Mouse (Mus musculus) intestine, embryonic 14.5 days (tissue): ENCODE results near the gene Actg2. TPM values are rescaled to one million over a fixed set of nuclear protein-coding genes. Genes with fewer than 3 reads are reported as not detected.

Experiments
- ATAC-seq: fragments of 200-750 bp; cut with Nextera tagmentation; replicated peaks from 2 replicates; pipeline ENCODE4 v1.8.0; 2017; ENCODE audit warnings: low read depth, moderate number of reproducible peaks, moderate TSS enrichment, moderate library complexity; ENCODE audit not compliant: low FRiP score, low TSS enrichment
- DNase-seq: peaks from one replicate; pipeline ENCODE4 v3.0.0-alpha.2; 2018; ENCODE audit warnings: low spot score
- H3K27ac ChIP-seq: fragments of 300-500 bp; sonication (generic); 2 replicates; pipeline ENCODE4 v1.5.1; 2014; ENCODE audit warnings: low read depth, mild to moderate bottlenecking, control low read depth
- H3K27me3 ChIP-seq: fragments of 300-500 bp; sonication (generic); replicated peaks from 2 replicates; pipeline ENCODE4 v1.6.1; 2014; ENCODE audit warnings: low read length, control low read depth; ENCODE audit not compliant: control insufficient read depth, insufficient read depth
- H3K36me3 ChIP-seq: fragments of 300-500 bp; sonication (generic); 2 replicates; pipeline ENCODE4 v1.6.1; 2014; ENCODE audit warnings: low read length, control low read depth; ENCODE audit not compliant: control insufficient read depth, insufficient read depth
- H3K4me1 ChIP-seq: fragments of 300-500 bp; sonication (generic); replicated peaks from 2 replicates; pipeline ENCODE4 v1.6.1; 2014; ENCODE audit warnings: low read length, control low read depth, mixed read lengths; ENCODE audit not compliant: control insufficient read depth, insufficient read depth
- H3K4me2 ChIP-seq: fragments of 300-500 bp; sonication (generic); 2 replicates; pipeline ENCODE4 v1.6.1; 2014; ENCODE audit warnings: low read length
- H3K4me3 ChIP-seq: fragments of 300-500 bp; sonication (generic); 2 replicates; pipeline ENCODE4 v1.5.1; 2014; ENCODE audit warnings: low read depth, low read length, control low read depth, mixed read lengths
- H3K9ac ChIP-seq: fragments of 300-500 bp; sonication (generic); 2 replicates; pipeline ENCODE4 v1.6.1; 2014; ENCODE audit warnings: mild to moderate bottlenecking, low read length
- H3K9me3 ChIP-seq: fragments of 300-500 bp; sonication (generic); 2 replicates; pipeline ENCODE4 v1.6.1; 2016; ENCODE audit warnings: low read length, control low read depth; ENCODE audit not compliant: control insufficient read depth
- WGBS: fragments of 180-500 bp; shearing (Covaris S2); extraction: QIAGEN DNeasy Blood & Tissue Kit; methylation state at CpG from one replicate; pipeline ENCODE4 v1.1.7; 2014; 5-methylcytosine and 5-hydroxymethylcytosine counted together
- polyA plus RNA-seq: library from polyadenylated mRNA; unstranded; fragments of >200 nt; fragmentation: Nextera tagmentation; extraction: Ambion mirVana; gene quantifications from 2 replicates; pipeline ENCODE4 v1.2.1, GENCODE M21; 2014

The Actg2 gene
- polyA plus RNA-seq, 1 experiment from 2014 or later, result 1,357 TPM

- ATAC-seq, result no peak
- no peaks in the 10 kb centered on the region for H3K4me1 ChIP-seq
- 91% methylated on average over 9 of the region's 9 CpGs for WGBS
- peaks cover 36% of the 10 kb centered on the region for H3K36me3 ChIP-seq
- no peaks in the 10 kb centered on the region for H3K9me3 ChIP-seq
- no peak overlapping the region for H3K4me3 ChIP-seq
- H3K27me3 ChIP-seq, result no peaks in the 10 kb centered on the region
- no peak for DNase-seq
- H3K9ac ChIP-seq, result no peak overlapping the region
- H3K27ac ChIP-seq, result no peak overlapping the region
- no peak overlapping the region for H3K4me2 ChIP-seq
These were observed 39.9 kb downstream of the Actg2 start for GRCm38 (mm10) chr6:83496009-83496752.

GRCm38 (mm10) chr6:83490622-83491021 lies 45.4 kb downstream of the Actg2 start:
- ATAC-seq, result no peak
- no peak for DNase-seq
- H3K36me3 ChIP-seq, result peaks cover 70% of the 10 kb centered on the region
- H3K4me1 ChIP-seq, result no peaks in the 10 kb centered on the region
- no peak overlapping the region for H3K4me2 ChIP-seq
- no peak overlapping the region for H3K4me3 ChIP-seq
- no peak overlapping the region for H3K9ac ChIP-seq
- H3K27ac ChIP-seq, result no peak overlapping the region
- no peaks in the 10 kb centered on the region for H3K27me3 ChIP-seq
- no peaks in the 10 kb centered on the region for H3K9me3 ChIP-seq
- WGBS, result 56% methylated on average over 4 of the region's 4 CpGs

GRCm38 (mm10) chr6:83488200-83488599 lies 47.9 kb downstream of the Actg2 start:
- Histone ChIP-seq H3K4me3 (no peak overlapping the region), H3K9me3 (no peaks in the 10 kb centered on the region), H3K36me3 (peaks cover 68% of the 10 kb centered on the region), H3K4me2 (no peak overlapping the region), H3K4me1 (no peaks in the 10 kb centered on the region), H3K9ac (no peak overlapping the region), H3K27me3 (no peaks in the 10 kb centered on the region), H3K27ac (no peak overlapping the region)
- WGBS, result 92% methylated on average over 5 of the region's 5 CpGs
- no peak for ATAC-seq
- DNase-seq, result no peak

GRCm38 (mm10) chr6:83487298-83487697 lies 48.8 kb downstream of the Actg2 start:
- Histone ChIP-seq H3K4me2 (no peak overlapping the region), H3K36me3 (peaks cover 67% of the 10 kb centered on the region), H3K27me3 (no peaks in the 10 kb centered on the region), H3K4me3 (no peak overlapping the region), H3K27ac (no peak overlapping the region), H3K9me3 (no peaks in the 10 kb centered on the region), H3K4me1 (no peaks in the 10 kb centered on the region), H3K9ac (no peak overlapping the region)
- ATAC-seq (no peak), DNase-seq (no peak)
- 88% methylated on average over 4 of the region's 4 CpGs for WGBS

- Histone ChIP-seq H3K27ac (no peak overlapping the region), H3K9me3 (no peaks in the 10 kb centered on the region), H3K4me3 (no peak overlapping the region), H3K36me3 (peaks cover 76% of the 10 kb centered on the region), H3K4me1 (no peaks in the 10 kb centered on the region), H3K27me3 (no peaks in the 10 kb centered on the region), H3K9ac (no peak overlapping the region), H3K4me2 (no peak overlapping the region)
- ATAC-seq (no peak), DNase-seq (no peak)
- WGBS, result 71% methylated on average over 4 of the region's 4 CpGs
These were observed 50.2 kb downstream of the Actg2 start for GRCm38 (mm10) chr6:83485854-83486253.

GRCm38 (mm10) chr6:83483776-83484175 lies 52.3 kb downstream of the Actg2 start:
- H3K4me3 ChIP-seq, result no peak overlapping the region
- H3K4me1 ChIP-seq, result no peaks in the 10 kb centered on the region
- WGBS, result 90% methylated on average over 7 of the region's 7 CpGs
- no peak for ATAC-seq
- H3K27ac ChIP-seq, result no peak overlapping the region
- peaks cover 76% of the 10 kb centered on the region for H3K36me3 ChIP-seq
- H3K9ac ChIP-seq, result no peak overlapping the region
- DNase-seq, result no peak
- no peaks in the 10 kb centered on the region for H3K27me3 ChIP-seq
- H3K4me2 ChIP-seq, result no peak overlapping the region
- no peaks in the 10 kb centered on the region for H3K9me3 ChIP-seq

- Histone ChIP-seq H3K36me3 (peaks cover 69% of the 10 kb centered on the region), H3K27ac (no peak overlapping the region), H3K4me2 (no peak overlapping the region), H3K4me3 (no peak overlapping the region), H3K27me3 (no peaks in the 10 kb centered on the region), H3K4me1 (no peaks in the 10 kb centered on the region), H3K9ac (no peak overlapping the region), H3K9me3 (no peaks in the 10 kb centered on the region)
- ATAC-seq (no peak), DNase-seq (no peak)
- WGBS, result 55% methylated on average over 10 of the region's 10 CpGs
These were observed 53.5 kb downstream of the Actg2 start for GRCm38 (mm10) chr6:83482418-83483085.

GRCm38 (mm10) chr6:83480019-83480655 lies 55.9 kb downstream of the Actg2 start:
- Histone ChIP-seq H3K4me3 (no peak overlapping the region), H3K4me1 (no peaks in the 10 kb centered on the region), H3K9me3 (no peaks in the 10 kb centered on the region), H3K36me3 (peaks cover 46% of the 10 kb centered on the region), H3K27me3 (no peaks in the 10 kb centered on the region), H3K4me2 (no peak overlapping the region), H3K27ac (no peak overlapping the region), H3K9ac (no peak overlapping the region)
- WGBS, result 91% methylated on average over 6 of the region's 6 CpGs
- no peak for ATAC-seq
- DNase-seq, result no peak
